Comparison of ENCODE assay signal across 23 mouse cellular contexts in the genomic region with DNA sequence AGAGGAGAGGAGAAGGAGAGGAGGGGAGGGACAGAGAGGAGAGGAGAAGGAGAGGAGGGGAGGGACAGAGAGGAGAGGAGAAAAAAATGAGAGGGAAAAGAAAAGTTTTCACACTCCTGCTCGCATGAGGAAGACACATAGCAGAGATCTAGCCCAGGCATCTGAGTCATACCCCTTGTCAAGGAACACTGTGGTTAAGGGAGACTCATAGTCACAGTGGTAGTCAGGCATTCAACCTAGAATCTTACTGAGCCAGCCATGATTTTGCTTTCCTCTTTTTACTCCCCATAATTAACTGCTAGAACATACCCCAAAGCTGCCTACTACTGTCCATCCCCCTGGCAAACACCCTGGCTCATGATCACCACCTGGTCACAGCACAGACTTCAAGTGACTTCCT.
DNase-seq lines count a peak whose midpoint lies in the region; ATAC-seq and TF ChIP-seq lines count a peak whose summit lies in the region.
"Had no signal": no experiment of that assay in that cellular context is flagged by ENCODE, and none has a peak within 500 bp of the region (broad histone marks: within the 10 kb centered on the region; RNA-seq: fewer than 3 reads in every experiment).

No protein-coding gene starts in this region.

- 90% methylated on average over 1 of the region's 1 CpGs for WGBS in midbrain, embryonic 16.5 days
- 60% methylated on average over 1 of the region's 1 CpGs for WGBS in intestine, embryonic 15.5 days

- no peaks in the 10 kb centered on the region for H3K36me3 ChIP-seq in midbrain, embryonic 16.5 days (ENCODE audit: control insufficient read depth, insufficient read depth, low read length)
- no peaks in the 10 kb centered on the region for H3K36me3 ChIP-seq in intestine, embryonic 15.5 days
- H3K36me3 ChIP-seq: embryonic facial prominence, embryonic 10.5 days; embryonic facial prominence, embryonic 12.5 days; forebrain, embryonic 15.5 days; G1E had no signal

- no peak overlapping the region for H3K4me2 ChIP-seq in midbrain, embryonic 16.5 days (ENCODE audit: low read length)
- H3K4me2 ChIP-seq in intestine, embryonic 15.5 days (replicated peaks): no peak overlapping the region
- H3K4me2 ChIP-seq: embryonic facial prominence, embryonic 12.5 days; forebrain, embryonic 13.5 days; forebrain, embryonic 15.5 days had no signal

- ATAC-seq in Patski: peak; percentile 98
- no peak for ATAC-seq in midbrain, embryonic 16.5 days
- ATAC-seq in megakaryocyte progenitor cell, adult 5-6 weeks (replicated peaks; ENCODE audit: poor library complexity): no peak
- ATAC-seq in intestine, embryonic 15.5 days: no peak
- ATAC-seq: CD4-positive, CD25-positive, alpha-beta regulatory T cell, adult 4 months; forebrain, embryonic 13.5 days; forebrain, embryonic 15.5 days had no signal

- TF ChIP-seq CTCF in Patski (IDR thresholded peaks at IDR 0.05): no peak

- H3K9me3 ChIP-seq in midbrain, embryonic 16.5 days (replicated peaks; ENCODE audit: control insufficient read depth, low read length, poor library complexity, severe bottlenecking): no peaks in the 10 kb centered on the region
- H3K9me3 ChIP-seq in intestine, embryonic 15.5 days: no peaks in the 10 kb centered on the region
- H3K9me3 ChIP-seq: embryonic facial prominence, embryonic 10.5 days; embryonic facial prominence, embryonic 12.5 days; forebrain, embryonic 13.5 days; forebrain, embryonic 15.5 days had no signal

- CTCF ChIA-PET in Patski (lab: Charles Lee): no interaction called here

- H3K4me1 ChIP-seq in midbrain, embryonic 16.5 days (ENCODE audit: control insufficient read depth, insufficient read depth, low read length): no peaks in the 10 kb centered on the region
- H3K4me1 ChIP-seq in intestine, embryonic 15.5 days (replicated peaks): no peaks in the 10 kb centered on the region
- H3K4me1 ChIP-seq: embryonic facial prominence, embryonic 10.5 days; embryonic facial prominence, embryonic 12.5 days; forebrain, embryonic 13.5 days; forebrain, embryonic 15.5 days had no signal

- in situ Hi-C loops in Patski (cut with MboI; ENCODE audit: low pct_unique_long_range_greater_than_20kb): no loop called here

- H3K4me3 ChIP-seq in midbrain, embryonic 16.5 days (ENCODE audit: low read depth, low read length): no peak overlapping the region
- no peak overlapping the region for H3K4me3 ChIP-seq in intestine, embryonic 15.5 days (replicated peaks)
- H3K4me3 ChIP-seq: embryonic facial prominence, embryonic 10.5 days; embryonic facial prominence, embryonic 12.5 days; forebrain, embryonic 13.5 days; forebrain, embryonic 15.5 days had no signal

- no peak overlapping the region for H3K9ac ChIP-seq in midbrain, embryonic 16.5 days (ENCODE audit: low read depth, low read length)
- no peak overlapping the region for H3K9ac ChIP-seq in intestine, embryonic 15.5 days
- H3K9ac ChIP-seq: embryonic facial prominence, embryonic 12.5 days; forebrain, embryonic 13.5 days; forebrain, embryonic 15.5 days had no signal

- DNase-seq in 3T3-L1 (ENCODE audit: low read depth, low spot score): peak; percentile 73
- peak; percentile 10 for DNase-seq in Muller cell, postnatal 12 days (ENCODE audit: inconsistent ontology term)
- peak; percentile 20 for DNase-seq in Patski (ENCODE audit: low read depth, low spot score)
- peak; percentile 0 for DNase-seq in telencephalon, adult 2 months (ENCODE audit: low read depth, low spot score)
- no peak for DNase-seq in lung, adult 18-20 months
- DNase-seq: adrenal gland, adult 2 months; adrenal gland, postnatal 10 days; adrenal gland, postnatal 25 days; cerebellum, adult 11-12 months; cerebellum, adult 2 months; cerebellum, adult 9-10 months; cerebellum, postnatal 10 days; cerebellum, postnatal 25 days had no signal

- POLR2A ChIA-PET in Patski (lab: Charles Lee): no interaction called here

- no peak overlapping the region for H3K27ac ChIP-seq in midbrain, embryonic 16.5 days (ENCODE audit: low read length)
- H3K27ac ChIP-seq in intestine, embryonic 15.5 days: no peak overlapping the region
- H3K27ac ChIP-seq: embryonic facial prominence, embryonic 10.5 days; embryonic facial prominence, embryonic 12.5 days; forebrain, embryonic 13.5 days; forebrain, embryonic 15.5 days had no signal

- no peaks in the 10 kb centered on the region for H3K27me3 ChIP-seq in Patski
- no peaks in the 10 kb centered on the region for H3K27me3 ChIP-seq in midbrain, embryonic 16.5 days (ENCODE audit: control insufficient read depth, insufficient read depth, low read depth, low read length)
- H3K27me3 ChIP-seq in intestine, embryonic 15.5 days (replicated peaks): no peaks in the 10 kb centered on the region
- H3K27me3 ChIP-seq: CH12.LX; forebrain, embryonic 13.5 days; forebrain, embryonic 15.5 days had no signal

Comparison
In these comparisons a context has a peak if more than half of its experiments do, and no peak if none do; other contexts are left out.
1. DNase-seq: peak in 3T3-L1 (single experiment), Muller cell, postnatal 12 days (single experiment), Patski (single experiment) and telencephalon, adult 2 months (single experiment); none in lung, adult 18-20 months (0 of 2).